Mouse (Mus musculus) erythroblast, embryonic 14.5 days (primary cell): ENCODE results near the gene Slc10a7. TPM values are rescaled to one million over a fixed set of nuclear protein-coding genes. Genes with fewer than 3 reads are reported as not detected.
"Not testable (repeated sequence)": the region's sequence is repeated elsewhere in the genome, so short reads cannot be mapped to it uniquely, and the experiment has no call there.

Experiments
- H3K27me3 ChIP-seq: 2 replicates; pipeline ENCODE4 v1.6.1; 2012; ENCODE audit warnings: inconsistent platforms; ENCODE audit not compliant: control insufficient read depth
- H3K36me3 ChIP-seq: 2 replicates; pipeline ENCODE4 v1.6.1; 2012; ENCODE audit warnings: mild to moderate bottlenecking, inconsistent platforms; ENCODE audit not compliant: control insufficient read depth
- H3K4me1 ChIP-seq: 2 replicates; pipeline ENCODE4 v1.6.1; 2012; ENCODE audit warnings: inconsistent platforms; ENCODE audit not compliant: control insufficient read depth
- H3K4me3 ChIP-seq: replicated peaks from 2 replicates; pipeline ENCODE3; 2012; ENCODE audit warnings: moderate library complexity, mild to moderate bottlenecking, inconsistent platforms
- H3K9me3 ChIP-seq: 2 replicates; pipeline ENCODE4 v1.6.1; 2012; ENCODE audit warnings: low read length, inconsistent platforms, mixed read lengths; ENCODE audit not compliant: control insufficient read depth
- GATA1 ChIP-seq: IDR thresholded peaks from 2 replicates; pipeline ENCODE4 v1.6.1; 2012; ENCODE audit warnings: low read length, inconsistent platforms, mixed read lengths
- TAL1 ChIP-seq: IDR thresholded peaks from 3 replicates; pipeline ENCODE4 v1.6.1; 2012; ENCODE audit warnings: low read length, inconsistent platforms, mixed read lengths
- polyA plus RNA-seq: library from polyadenylated mRNA; stranded (reverse); fragments of >175 nt; gene quantifications from 2 replicates; pipeline ENCODE4 v1.2.3, GENCODE M21; 2012

Gene Slc10a7
- polyA plus RNA-seq, 1 experiment = 0.32 TPM

- H3K4me3 ChIP-seq = no peak overlapping the region
- no peak for TF ChIP-seq TAL1
- TF ChIP-seq GATA1 = no peak
- H3K4me1 ChIP-seq = no peaks in the 10 kb centered on the region
- peaks cover 5% of the 10 kb centered on the region for H3K9me3 ChIP-seq
- peaks cover 7% of the 10 kb centered on the region for H3K36me3 ChIP-seq
- no peaks in the 10 kb centered on the region for H3K27me3 ChIP-seq
Observed at GRCm38 (mm10) chr8:78716546-78716945, 207.4 kb downstream of the Slc10a7 start.

- not testable (repeated sequence) for H3K27me3 ChIP-seq, H3K9me3 ChIP-seq, H3K4me1 ChIP-seq, H3K36me3 ChIP-seq, H3K4me3 ChIP-seq
Observed at GRCm38 (mm10) chr8:78717191-78717590, 208.0 kb downstream of the Slc10a7 start.

GRCm38 (mm10) chr8:78719279-78720040 lies 210.3 kb downstream of the Slc10a7 start:
- peaks cover 7% of the 10 kb centered on the region for H3K36me3 ChIP-seq
- H3K9me3 ChIP-seq = peaks cover 5% of the 10 kb centered on the region
- H3K4me1 ChIP-seq = no peaks in the 10 kb centered on the region
- TF ChIP-seq GATA1 (no peak), TAL1 (no peak)
- no peak overlapping the region for H3K4me3 ChIP-seq
- no peaks in the 10 kb centered on the region for H3K27me3 ChIP-seq

- Histone ChIP-seq H3K27me3 (no peaks in the 10 kb centered on the region), H3K4me1 (no peaks in the 10 kb centered on the region), H3K9me3 (peaks cover 5% of the 10 kb centered on the region), H3K36me3 (peaks cover 7% of the 10 kb centered on the region), H3K4me3 (no peak overlapping the region)
- no peak for TF ChIP-seq TAL1
- TF ChIP-seq GATA1 = no peak
Observed at GRCm38 (mm10) chr8:78720041-78720414, 210.9 kb downstream of the Slc10a7 start.

GRCm38 (mm10) chr8:78721576-78721975 lies 212.4 kb downstream of the Slc10a7 start:
- H3K27me3 ChIP-seq = no peaks in the 10 kb centered on the region
- H3K36me3 ChIP-seq = peaks cover 7% of the 10 kb centered on the region
- TF ChIP-seq TAL1 = no peak
- TF ChIP-seq GATA1 = no peak
- H3K9me3 ChIP-seq = peaks cover 5% of the 10 kb centered on the region
- no peaks in the 10 kb centered on the region for H3K4me1 ChIP-seq
- no peak overlapping the region for H3K4me3 ChIP-seq

- Histone ChIP-seq H3K36me3 (peaks cover 7% of the 10 kb centered on the region), H3K27me3 (no peaks in the 10 kb centered on the region), H3K4me1 (no peaks in the 10 kb centered on the region), H3K9me3 (peaks cover 5% of the 10 kb centered on the region), H3K4me3 (no peak overlapping the region)
- no peak for TF ChIP-seq GATA1
- TF ChIP-seq TAL1 = no peak
Observed at GRCm38 (mm10) chr8:78722201-78722600, 213.1 kb downstream of the Slc10a7 start.

GRCm38 (mm10) chr8:78724832-78725231 lies 215.7 kb downstream of the Slc10a7 start:
- no peaks in the 10 kb centered on the region for H3K9me3 ChIP-seq
- TF ChIP-seq TAL1 = no peak
- no peak for TF ChIP-seq GATA1
- H3K4me3 ChIP-seq = no peak overlapping the region
- no peaks in the 10 kb centered on the region for H3K4me1 ChIP-seq
- H3K36me3 ChIP-seq = peaks cover 8% of the 10 kb centered on the region
- H3K27me3 ChIP-seq = no peaks in the 10 kb centered on the region

GRCm38 (mm10) chr8:78728240-78728639 lies 219.1 kb downstream of the Slc10a7 start:
- Histone ChIP-seq H3K4me1 (no peaks in the 10 kb centered on the region), H3K27me3 (no peaks in the 10 kb centered on the region), H3K36me3 (peaks cover 28% of the 10 kb centered on the region), H3K9me3 (no peaks in the 10 kb centered on the region), H3K4me3 (no peak overlapping the region)
- TF ChIP-seq TAL1 = no peak
- TF ChIP-seq GATA1 = no peak

- H3K36me3 ChIP-seq = peaks cover 28% of the 10 kb centered on the region
Observed at GRCm38 (mm10) chr8:78732410-78732809, 223.3 kb downstream of the Slc10a7 start.

GRCm38 (mm10) chr8:78732995-78733512 lies 223.9 kb downstream of the Slc10a7 start:
- H3K4me1 ChIP-seq = no peaks in the 10 kb centered on the region
- TF ChIP-seq TAL1 = no peak
- TF ChIP-seq GATA1 = no peak
- no peak overlapping the region for H3K4me3 ChIP-seq
- no peaks in the 10 kb centered on the region for H3K9me3 ChIP-seq
- H3K36me3 ChIP-seq = peaks cover 27% of the 10 kb centered on the region
- no peaks in the 10 kb centered on the region for H3K27me3 ChIP-seq

More at GRCm38 (mm10) chr8:78732410-78732809, 223.3 kb downstream of the Slc10a7 start:
- H3K4me3 ChIP-seq = no peak overlapping the region
- no peak for TF ChIP-seq GATA1
- no peak for TF ChIP-seq TAL1
- H3K27me3 ChIP-seq = no peaks in the 10 kb centered on the region
- H3K4me1 ChIP-seq = no peaks in the 10 kb centered on the region
- H3K9me3 ChIP-seq = no peaks in the 10 kb centered on the region
